Mouse (Mus musculus) kidney, adult 2 months (tissue): ENCODE measurements around the gene Brsk1. TPM values are rescaled to one million over a fixed set of nuclear protein-coding genes. Genes with fewer than 3 reads are reported as not detected.

ENCODE experiments used
- DNase-seq: peaks from one replicate; pipeline ENCODE4 v3.0.0; 2021
- H3K27ac ChIP-seq: fragments of 200-500 bp; 2 replicates; pipeline ENCODE4 v1.5.1; 2012; ENCODE audit warnings: low read depth, low read length, control low read depth, inconsistent platforms; ENCODE audit not compliant: insufficient read depth
- H3K27me3 ChIP-seq: fragments of 200-500 bp; replicated peaks from 2 replicates; pipeline ENCODE4 v1.6.1; 2012; ENCODE audit warnings: mild to moderate bottlenecking, moderate library complexity, low read length, inconsistent platforms; ENCODE audit not compliant: control insufficient read depth, insufficient read depth
- H3K36me3 ChIP-seq: fragments of 200-500 bp; 2 replicates; pipeline ENCODE4 v1.6.1; 2012; ENCODE audit warnings: mild to moderate bottlenecking, moderate library complexity, low read length, inconsistent platforms; ENCODE audit not compliant: control insufficient read depth, insufficient read depth
- H3K4me1 ChIP-seq: fragments of 200-500 bp; 2 replicates; pipeline ENCODE4 v1.6.1; 2011; ENCODE audit warnings: low read length; ENCODE audit not compliant: control insufficient read depth, insufficient read depth
- H3K4me3 ChIP-seq: fragments of 200-500 bp; 2 replicates; pipeline ENCODE4 v1.5.1; 2011; ENCODE audit warnings: mild to moderate bottlenecking, low read depth, low read length, control low read depth; ENCODE audit not compliant: insufficient read depth
- CTCF ChIP-seq: fragments of 200-500 bp; conservative IDR thresholded peaks from 2 replicates; pipeline ENCODE4 v1.5.1; 2011; ENCODE audit warnings: low read depth, mild to moderate bottlenecking, control low read depth, low read length, moderate library complexity, mixed read lengths; ENCODE audit not compliant: insufficient read depth, insufficient read length
- POLR2A ChIP-seq: fragments of 200-500 bp; IDR thresholded peaks from one replicate; pipeline ENCODE4 v1.6.1; 2011; ENCODE audit warnings: low read depth, low read length, control low read depth
- WGBS: fragments of 180-500 bp; shearing (Covaris S2); methylation state at CpG from one replicate; pipeline ENCODE4 v1.1.7; 2018; 5-methylcytosine and 5-hydroxymethylcytosine counted together
- polyA plus RNA-seq: library from polyadenylated mRNA; depleted of rRNA; stranded (reverse); fragments of >200 nt; gene quantifications from 2 replicates; pipeline ENCODE4 v1.2.3, GENCODE M21; 2012

The Brsk1 gene
- polyA plus RNA-seq, 1 experiment, result 1.7 TPM

GRCm38 (mm10) chr7:4656818-4657217, 33.6 kb upstream of the Brsk1 start:
- no peaks in the 10 kb centered on the region for H3K27me3 ChIP-seq
- no peak for TF ChIP-seq CTCF
- no peak for TF ChIP-seq POLR2A
- H3K36me3 ChIP-seq, result no peaks in the 10 kb centered on the region
- H3K27ac ChIP-seq, result no peak overlapping the region
- DNase-seq, result no peak
- H3K4me1 ChIP-seq, result peaks cover 32% of the 10 kb centered on the region
- 5% methylated on average over 1 of the region's 1 CpGs for WGBS
- H3K4me3 ChIP-seq, result no peak overlapping the region

GRCm38 (mm10) chr7:4657521-4658127, 32.8 kb upstream of the Brsk1 start:
- peak overlapping the region; percentile 93 for H3K27ac ChIP-seq
- peak; percentile 65 for DNase-seq
- 12% methylated on average over 9 of the region's 9 CpGs for WGBS
- H3K4me3 ChIP-seq, result peak overlapping the region; percentile 88
- no peak for TF ChIP-seq POLR2A
- no peak for TF ChIP-seq CTCF
- no peaks in the 10 kb centered on the region for H3K36me3 ChIP-seq
- H3K4me1 ChIP-seq, result peaks cover 28% of the 10 kb centered on the region
- no peaks in the 10 kb centered on the region for H3K27me3 ChIP-seq

GRCm38 (mm10) chr7:4658128-4658907, 32.1 kb upstream of the Brsk1 start:
- TF ChIP-seq CTCF, result no peak
- no peak for TF ChIP-seq POLR2A
- Histone ChIP-seq H3K4me3 (peak overlapping the region; percentile 88), H3K36me3 (no peaks in the 10 kb centered on the region), H3K27me3 (no peaks in the 10 kb centered on the region), H3K27ac (peak overlapping the region; percentile 93), H3K4me1 (peaks cover 24% of the 10 kb centered on the region)
- DNase-seq, result peak; percentile 14
- WGBS, result under 1% methylated on average over 78 of the region's 78 CpGs

GRCm38 (mm10) chr7:4658912-4659551, 31.4 kb upstream of the Brsk1 start, which contains the start of gene Ppp6r1:
Gene Ppp6r1 (minus strand): TSS chr7:4659019.
- Histone ChIP-seq H3K27me3 (no peaks in the 10 kb centered on the region), H3K27ac (peak within 1 kb of the TSS; percentile 96), H3K4me1 (peaks cover 24% of the 10 kb centered on the region), H3K36me3 (no peaks in the 10 kb centered on the region), H3K4me3 (peak within 1 kb of the TSS; percentile 88)
- TF ChIP-seq POLR2A (peak; percentile 72), CTCF (0 out of 2 replicates have a peak, but pooled peaks have one; percentile 27)
- peak; percentile 98 for DNase-seq
- under 1% methylated on average over 54 of the region's 54 CpGs for WGBS

- 40% methylated on average over 3 of the region's 3 CpGs for WGBS
- no peak overlapping the region for H3K27ac ChIP-seq
- H3K4me3 ChIP-seq, result no peak overlapping the region
- peaks cover 19% of the 10 kb centered on the region; the same call in 1 of the 2 replicates for H3K4me1 ChIP-seq
- no peak for TF ChIP-seq CTCF
- TF ChIP-seq POLR2A, result no peak
- peak; percentile 71 for DNase-seq
- no peaks in the 10 kb centered on the region for H3K36me3 ChIP-seq
- H3K27me3 ChIP-seq, result no peaks in the 10 kb centered on the region
Observed at GRCm38 (mm10) chr7:4659911-4660443, 30.4 kb upstream of the Brsk1 start.

GRCm38 (mm10) chr7:4663179-4663578, 27.2 kb upstream of the Brsk1 start:
- H3K4me3 ChIP-seq, result no peak overlapping the region
- H3K27ac ChIP-seq, result no peak overlapping the region
- 80% methylated on average over 8 of the region's 8 CpGs for WGBS
- no peaks in the 10 kb centered on the region; the same call in 1 of the 2 replicates for H3K36me3 ChIP-seq
- H3K4me1 ChIP-seq, result peaks cover 4% of the 10 kb centered on the region; the same call in 1 of the 2 replicates
- TF ChIP-seq CTCF, result no peak
- no peak for TF ChIP-seq POLR2A
- no peaks in the 10 kb centered on the region for H3K27me3 ChIP-seq
- no peak for DNase-seq

GRCm38 (mm10) chr7:4663742-4664141, 26.7 kb upstream of the Brsk1 start:
- no peak for TF ChIP-seq CTCF
- no peak for TF ChIP-seq POLR2A

More at GRCm38 (mm10) chr7:4663742-4664141, 26.7 kb upstream of the Brsk1 start:
- no peak overlapping the region for H3K27ac ChIP-seq
- H3K4me3 ChIP-seq, result no peak overlapping the region
- no peaks in the 10 kb centered on the region for H3K27me3 ChIP-seq
- no peaks in the 10 kb centered on the region; the same call in 1 of the 2 replicates for H3K36me3 ChIP-seq
- WGBS, result 86% methylated on average over 2 of the region's 2 CpGs
- H3K4me1 ChIP-seq, result peaks cover 4% of the 10 kb centered on the region; the same call in 1 of the 2 replicates
- no peak for DNase-seq
